Mouse (Mus musculus): ENCODE data around the gene Foxf2. TPM values are rescaled to one million over a fixed set of nuclear protein-coding genes. Genes with fewer than 3 reads are reported as not detected.

The Foxf2 gene
- total RNA-seq (2022), result not detected

DNA sequence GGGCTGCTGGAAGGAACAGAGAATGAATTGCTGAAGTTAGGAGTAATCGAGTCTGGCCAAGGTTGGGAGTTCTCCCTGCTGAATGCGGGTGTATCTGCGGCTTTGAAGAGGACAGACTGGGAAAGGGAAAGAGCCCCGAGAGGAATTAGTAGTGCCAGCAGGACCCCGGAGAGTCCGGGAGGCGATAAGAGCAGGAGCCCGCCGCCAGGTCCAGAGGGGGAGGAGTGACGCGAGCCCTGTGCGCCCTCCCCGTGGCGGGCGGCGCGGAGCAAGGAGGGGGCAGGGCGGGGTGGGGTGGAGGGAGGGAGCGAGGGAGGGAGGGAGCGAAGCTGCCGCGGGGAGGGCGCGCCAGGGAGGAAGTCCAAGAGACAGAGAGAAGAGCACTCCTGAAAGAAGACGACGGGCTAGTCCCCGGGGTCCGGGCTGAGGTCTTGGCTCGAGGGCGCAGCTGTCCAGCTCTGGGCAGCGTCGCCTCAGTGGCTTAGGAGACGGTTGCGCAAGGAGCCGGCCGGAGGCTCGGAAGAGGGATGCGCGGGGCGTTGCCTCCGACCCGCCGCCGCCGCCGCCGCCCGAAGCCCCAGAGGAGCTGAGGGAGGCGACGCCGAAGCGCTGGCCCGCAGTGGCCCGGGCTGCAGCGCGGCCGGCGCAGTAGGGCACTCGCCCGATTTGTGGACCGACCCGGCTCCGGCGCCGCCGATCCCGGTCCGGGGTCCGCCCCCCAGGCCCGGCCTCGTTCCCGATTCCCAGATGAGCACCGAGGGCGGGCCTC, at the start of gene Foxf2:
TSS of gene Foxf2 (plus strand) at position 484 of the 769 bp plus-strand sequence.
- no peak for DNase-seq

DNA sequence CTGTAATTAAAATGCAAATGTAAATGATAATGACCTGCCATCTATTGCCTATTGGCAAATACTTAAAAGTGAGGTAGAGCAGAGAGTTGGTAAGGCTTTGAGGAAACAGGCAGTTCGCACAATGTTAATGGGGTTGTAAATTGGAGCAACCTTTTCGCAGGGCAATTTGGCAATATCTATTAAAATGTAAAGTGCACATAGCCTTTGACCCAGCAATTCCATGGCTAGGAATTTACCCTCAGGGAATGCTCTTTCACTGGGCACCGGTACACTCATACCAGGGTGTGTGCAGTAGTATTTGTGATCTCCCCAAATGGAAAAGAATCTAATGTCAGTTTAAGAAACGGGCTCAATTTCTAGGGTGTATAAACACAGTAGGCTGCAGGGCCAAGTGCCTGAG, 48.9 kb upstream of the Foxf2 start:
- DNase-seq, result no peak

DNA sequence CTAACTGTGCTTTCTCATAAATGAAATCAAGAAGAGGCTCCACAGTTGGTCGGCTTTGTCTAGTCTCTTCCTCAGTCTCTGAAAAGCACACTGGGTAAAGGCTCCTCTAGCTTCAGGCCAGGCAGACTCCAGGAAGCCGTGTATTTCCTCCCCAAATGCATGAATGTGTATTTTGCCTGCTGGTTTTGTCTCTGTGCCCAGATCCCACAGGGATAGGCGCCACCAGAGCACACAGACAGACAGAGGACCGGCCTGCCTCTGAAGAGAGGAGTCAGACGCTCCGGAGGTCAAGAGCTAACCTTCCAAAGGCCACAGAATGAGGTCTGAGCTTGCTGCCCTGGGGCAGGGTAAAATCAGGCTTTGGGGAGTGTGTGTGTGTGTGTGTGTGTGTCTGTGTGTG, 48.0 kb upstream of the Foxf2 start:
- DNase-seq, result no peak

DNA sequence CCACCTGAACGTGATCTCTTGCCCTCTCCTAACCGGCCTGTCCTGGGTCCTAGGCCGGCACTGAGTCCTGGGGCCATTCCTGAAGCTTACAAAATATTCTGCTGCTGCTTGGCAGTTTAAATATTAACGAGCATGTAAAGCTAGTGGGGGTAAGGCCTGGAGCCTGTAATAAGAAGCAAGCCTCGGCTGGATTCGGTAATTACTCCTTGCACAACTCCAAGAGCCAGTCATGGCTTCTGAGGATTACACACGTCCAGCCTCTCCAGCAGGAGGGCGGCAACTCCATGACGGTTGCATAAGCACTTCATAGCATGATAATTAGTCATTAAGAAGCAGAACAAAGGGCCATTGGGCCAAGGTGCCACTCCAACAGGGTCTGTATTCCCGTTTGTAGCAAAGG, 47.2 kb upstream of the Foxf2 start:
- no peak for DNase-seq

DNA sequence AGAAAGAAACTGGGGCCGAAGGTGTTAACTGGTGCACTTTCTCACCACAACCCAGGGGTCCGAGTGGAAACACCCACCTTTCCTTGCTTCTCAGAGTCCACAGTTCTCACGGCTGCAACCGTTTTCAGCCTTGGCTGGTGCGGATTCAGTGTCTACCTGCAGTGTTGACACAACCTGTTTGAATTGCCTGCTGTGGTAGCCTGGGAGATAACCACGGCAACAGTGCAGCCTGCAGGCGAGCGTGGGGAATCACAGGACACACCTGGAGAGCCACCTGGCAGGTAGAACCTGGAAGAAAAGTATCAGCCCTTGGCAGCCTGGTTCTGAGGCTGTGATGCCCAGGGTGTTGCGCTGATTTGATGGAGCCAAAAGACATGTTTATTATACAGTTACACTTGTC, 45.8 kb upstream of the Foxf2 start:
- no peak for DNase-seq

DNA sequence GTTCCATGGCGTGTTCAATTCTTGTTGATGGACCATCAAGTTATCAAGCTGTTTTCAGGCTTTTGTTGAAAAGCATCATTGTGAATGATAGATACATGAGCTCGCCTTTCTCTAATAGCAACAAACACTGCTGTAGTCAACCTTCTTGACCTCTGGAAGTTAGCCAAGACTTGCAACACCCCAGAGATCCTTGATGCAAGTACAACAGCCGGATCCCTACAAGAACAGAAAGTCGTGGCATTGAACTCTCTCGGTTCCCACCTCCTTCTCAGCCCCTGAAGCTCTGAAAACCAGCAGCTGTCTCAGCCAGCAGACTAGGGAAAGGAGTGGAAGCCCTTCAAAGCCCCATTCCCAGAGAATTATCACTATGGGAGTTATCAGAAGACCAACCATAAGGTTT, 38.3 kb upstream of the Foxf2 start:
- DNase-seq, result peak; percentile 24

DNA sequence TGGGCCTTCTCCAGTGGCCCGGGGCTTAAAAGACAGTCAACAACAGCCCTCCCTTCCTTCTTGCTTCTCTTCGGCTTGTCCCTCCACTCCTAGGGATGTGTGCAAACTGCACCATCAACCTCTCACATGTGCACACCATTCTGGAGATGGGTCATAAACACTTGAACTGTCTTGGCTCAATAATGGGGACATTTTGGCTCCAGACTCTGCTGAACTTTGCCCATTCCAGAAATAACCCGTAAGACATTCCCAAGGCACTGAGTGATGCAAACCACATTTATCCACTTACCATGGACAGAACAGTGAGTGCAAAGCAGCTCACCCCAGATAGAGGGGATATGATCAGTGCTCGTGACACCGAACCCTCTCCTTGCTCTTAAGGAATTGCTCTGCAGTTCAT, 26.0 kb upstream of the Foxf2 start:
- no peak for DNase-seq

DNA sequence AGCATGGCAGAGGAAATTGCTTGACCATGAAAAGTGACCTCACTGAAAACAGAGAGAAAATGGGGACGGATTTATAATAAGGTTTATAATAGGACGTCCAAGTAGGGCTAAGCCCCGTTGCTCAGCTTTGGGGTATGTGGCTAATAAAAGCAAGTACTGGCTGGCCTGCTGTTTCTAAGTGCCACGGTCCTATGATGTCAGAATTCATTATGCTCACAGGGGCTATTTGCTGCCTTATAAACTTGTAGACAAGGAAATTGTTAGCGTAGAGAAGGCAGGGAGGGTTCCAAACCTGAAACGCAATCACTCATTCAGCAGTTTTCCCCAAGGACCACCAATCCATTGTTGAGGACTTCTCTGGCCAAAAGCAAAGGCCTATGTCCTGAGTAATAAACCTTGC, 21.7 kb upstream of the Foxf2 start:
- DNase-seq, result no peak

DNA sequence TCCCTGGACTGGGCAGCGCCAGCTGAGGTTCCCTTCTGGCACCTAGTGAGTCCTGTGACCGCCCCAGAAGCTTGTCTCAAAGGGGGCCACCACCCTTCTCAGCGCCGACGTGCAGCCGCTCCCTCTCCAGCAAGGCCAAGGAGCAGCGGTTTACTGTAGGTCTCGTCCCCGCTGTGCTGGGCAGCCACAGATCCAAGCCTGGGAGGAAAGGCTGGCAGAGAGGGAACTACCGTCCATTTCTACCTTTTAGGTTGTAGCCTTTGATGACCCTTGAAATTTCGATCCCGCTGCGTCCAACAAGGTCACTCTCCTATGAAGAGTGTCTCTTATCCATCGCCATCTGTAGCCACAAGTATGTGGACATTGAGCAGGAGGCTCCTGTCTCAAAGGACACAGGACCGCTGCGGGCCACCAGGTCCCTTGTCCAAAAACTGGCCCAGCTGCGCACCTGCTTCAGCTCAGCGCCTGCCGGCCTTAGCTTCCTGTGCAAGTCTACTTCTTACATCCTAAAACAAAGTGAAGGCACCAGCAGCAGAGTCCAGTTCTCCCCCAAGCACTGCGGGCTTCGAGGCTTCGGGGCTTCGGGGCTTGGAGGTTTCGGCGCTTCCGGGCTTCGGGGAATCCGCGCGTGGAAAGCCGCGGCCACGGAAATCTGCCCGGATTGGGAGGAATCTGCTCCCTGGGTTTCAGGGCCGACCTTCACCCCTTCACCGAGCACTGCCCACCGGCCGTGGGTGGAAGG, 10.7 kb upstream of the Foxf2 start:
- DNase-seq, result no peak

DNA sequence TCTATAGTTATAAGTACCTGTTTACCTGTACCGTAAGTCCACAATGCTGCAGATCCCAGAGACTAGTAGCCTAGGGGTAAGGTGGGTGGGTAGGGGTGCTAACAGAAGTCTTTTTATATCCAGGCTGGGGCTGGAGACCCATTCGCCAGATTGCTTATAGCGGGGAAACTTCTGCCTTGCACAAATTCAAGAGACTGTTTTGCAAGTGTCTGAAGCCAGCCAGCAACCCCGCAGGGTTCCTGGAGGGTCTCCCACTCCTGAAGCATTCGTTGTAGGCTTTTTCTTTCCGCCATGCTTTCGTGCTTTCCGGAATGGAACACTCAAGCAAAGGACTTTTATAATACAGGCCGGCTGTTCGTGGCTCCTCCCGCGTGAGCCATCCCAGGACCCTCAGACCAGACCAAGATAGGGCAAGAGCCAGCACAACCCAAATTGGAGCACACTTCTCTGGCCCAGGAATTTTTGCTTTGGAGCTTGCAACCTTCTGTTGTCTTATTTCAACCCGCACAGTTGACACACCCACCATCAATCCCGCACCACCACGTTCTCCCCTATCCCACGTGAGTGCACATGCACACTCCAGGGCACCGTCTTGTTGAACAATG, 10.0 kb upstream of the Foxf2 start:
- no peak for DNase-seq

DNA sequence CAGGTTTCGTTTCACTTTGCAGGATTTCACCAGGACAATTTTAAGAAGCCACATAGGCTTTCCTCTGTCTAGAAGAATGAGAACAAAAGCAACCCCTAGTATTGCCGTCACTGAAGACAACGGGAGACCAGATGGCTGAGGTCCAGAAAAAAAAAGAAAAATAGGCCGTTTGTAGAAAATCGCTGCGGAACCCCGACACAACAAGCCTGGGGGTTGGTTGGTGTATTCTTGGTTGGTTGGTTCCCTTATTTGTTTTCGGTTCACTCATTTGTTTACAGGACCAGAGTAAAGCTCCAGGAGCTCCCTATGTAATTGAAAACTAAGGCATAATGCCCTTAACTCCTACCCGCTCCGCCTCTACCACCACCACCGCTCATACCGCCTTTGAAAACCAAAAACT, 7.6 kb upstream of the Foxf2 start:
- no peak for DNase-seq

DNA sequence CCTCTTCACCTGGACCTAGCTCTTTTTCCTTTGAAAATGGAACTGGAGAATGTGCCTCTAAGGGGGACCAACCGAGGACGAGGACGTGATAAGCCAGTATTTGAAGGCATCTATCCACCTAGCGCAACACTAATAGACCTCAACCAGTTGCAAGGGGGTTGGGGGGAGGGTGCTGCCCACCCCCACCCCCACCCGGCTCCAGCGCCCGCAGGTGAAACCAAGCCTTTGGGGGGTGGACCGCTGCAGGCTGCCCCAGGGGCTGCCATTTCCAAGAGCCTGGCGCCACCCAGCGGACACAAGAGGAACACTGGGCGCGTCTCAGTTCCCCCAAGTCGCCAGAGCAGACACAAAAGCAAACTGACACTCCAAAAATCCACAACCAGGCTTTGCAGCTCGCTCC, 7.2 kb upstream of the Foxf2 start:
- DNase-seq, result peak; percentile 19

DNA sequence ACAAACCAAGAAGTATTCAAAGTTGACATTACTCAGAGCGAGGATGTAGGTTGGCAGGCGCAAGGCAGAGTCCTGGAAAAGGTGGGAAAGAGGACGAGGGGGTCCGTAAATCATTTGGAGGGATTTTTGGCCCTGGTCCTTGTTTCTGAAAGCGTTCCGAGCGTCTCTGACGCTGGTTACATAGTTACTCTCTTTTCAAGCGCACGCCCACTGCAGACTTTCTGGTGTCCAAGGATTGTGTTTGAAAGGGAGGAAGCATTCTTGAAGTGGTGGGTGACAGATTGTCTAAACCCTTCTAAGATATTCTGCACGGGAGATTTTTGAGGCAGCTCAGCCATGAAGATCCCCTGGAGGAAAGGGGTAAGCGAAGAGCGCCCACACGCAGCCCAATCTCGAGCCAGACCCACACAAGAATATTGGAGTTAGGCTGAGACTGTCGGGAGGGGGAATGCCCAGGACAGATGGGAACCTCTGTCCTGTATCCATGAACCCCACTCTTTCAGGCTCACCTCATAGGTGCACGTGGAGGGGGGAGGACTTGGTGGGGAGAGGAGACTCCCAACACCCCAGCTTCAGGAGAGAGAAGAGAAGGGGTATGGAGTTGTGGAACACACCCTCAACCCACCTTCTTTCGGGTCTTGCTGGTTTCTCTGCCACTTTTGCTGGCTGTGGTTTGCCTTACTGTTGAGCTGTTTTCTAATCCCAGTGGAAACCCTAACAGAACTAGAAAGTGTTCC, 6.5 kb upstream of the Foxf2 start:
- no peak for DNase-seq

DNA sequence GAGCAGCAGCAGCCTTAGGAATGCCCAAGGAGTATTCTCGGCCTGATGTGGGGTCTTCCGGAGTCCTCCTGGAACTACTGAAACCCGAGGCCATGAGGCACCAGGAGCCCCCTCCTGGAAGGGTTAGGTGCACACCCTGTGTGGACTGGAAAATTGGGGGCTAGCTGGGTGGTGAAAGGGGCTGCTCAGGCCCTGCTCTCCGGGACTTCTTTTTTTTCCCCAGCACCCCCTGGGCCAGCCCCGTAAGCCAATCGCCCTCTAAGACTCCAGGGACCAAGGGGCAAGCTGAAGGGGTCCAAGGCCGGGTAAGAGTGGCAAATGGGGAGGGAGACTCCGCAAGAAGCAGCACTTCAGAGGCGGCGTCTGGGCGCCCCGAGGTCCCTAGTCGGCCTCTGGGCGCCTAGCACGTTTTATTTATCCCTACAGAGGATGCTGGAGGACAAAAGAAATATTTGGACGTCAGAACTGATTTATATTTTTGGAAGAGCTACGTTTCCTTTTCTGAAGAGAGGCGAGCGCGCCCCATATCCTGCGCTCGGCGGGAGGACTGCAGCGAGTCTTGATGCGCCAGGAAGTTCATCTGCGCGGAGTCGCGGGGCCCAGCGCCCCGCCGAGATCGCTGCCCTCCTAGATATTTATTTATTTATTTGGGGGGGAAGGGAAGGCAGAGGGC, 5.7 kb upstream of the Foxf2 start:
- no peak for DNase-seq

DNA sequence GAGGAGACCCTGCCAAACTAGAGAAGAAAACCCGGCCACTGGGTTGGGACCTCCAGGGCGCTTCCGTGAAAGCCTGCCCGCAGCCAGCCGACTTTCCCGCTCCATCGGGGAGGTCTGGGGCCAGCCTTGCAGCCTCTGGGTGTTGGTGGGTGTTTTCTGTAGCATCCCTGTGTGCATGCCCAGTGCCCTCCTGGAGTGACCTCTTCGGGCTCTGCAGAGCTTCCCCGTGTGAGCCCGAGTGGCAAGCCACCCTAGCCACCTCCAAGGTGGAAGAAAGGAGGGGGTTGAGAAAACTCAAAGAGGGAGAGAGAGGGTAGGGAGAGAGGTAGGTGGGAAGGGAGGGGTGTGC, 5.1 kb upstream of the Foxf2 start:
- no peak for DNase-seq

DNA sequence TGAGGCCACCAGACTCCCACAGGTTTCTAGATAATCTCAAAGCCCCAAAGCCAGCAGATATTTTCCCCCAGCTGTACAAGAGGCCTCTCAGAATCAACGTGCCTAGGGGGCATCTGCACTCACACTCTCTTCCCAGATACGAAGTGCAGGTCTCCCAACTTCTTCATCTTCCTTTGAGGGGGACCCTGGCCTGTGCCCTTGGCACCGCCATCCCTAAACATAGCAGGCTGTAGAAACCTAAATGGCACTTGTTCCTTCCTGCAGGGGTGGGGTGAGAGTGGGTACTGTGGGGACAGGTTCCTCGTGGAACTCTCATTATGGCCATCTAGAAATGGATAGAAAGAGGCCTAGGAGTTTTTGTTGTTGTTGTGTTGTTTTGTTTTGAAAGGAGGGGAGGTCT, 4.7 kb upstream of the Foxf2 start:
- DNase-seq, result no peak

DNA sequence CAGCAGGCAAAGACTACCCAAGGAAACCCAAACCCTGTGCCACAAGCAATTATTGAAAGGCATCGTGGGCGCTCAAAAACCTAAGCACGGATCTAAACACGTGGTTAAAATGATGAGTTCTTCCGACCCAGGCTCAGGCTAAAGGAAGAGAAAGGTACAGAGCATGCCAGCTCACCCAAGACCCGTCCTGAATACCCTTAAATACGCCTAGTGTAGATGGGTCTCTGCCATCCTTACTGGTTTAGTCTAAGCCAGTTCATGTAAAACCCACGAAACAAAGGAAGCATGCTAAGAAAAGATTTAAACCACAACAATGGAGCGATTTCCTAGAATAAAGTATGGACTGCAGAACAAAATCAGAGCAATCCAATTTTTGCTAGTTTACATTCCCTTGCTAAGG, 3.9 kb upstream of the Foxf2 start:
- DNase-seq, result no peak

DNA sequence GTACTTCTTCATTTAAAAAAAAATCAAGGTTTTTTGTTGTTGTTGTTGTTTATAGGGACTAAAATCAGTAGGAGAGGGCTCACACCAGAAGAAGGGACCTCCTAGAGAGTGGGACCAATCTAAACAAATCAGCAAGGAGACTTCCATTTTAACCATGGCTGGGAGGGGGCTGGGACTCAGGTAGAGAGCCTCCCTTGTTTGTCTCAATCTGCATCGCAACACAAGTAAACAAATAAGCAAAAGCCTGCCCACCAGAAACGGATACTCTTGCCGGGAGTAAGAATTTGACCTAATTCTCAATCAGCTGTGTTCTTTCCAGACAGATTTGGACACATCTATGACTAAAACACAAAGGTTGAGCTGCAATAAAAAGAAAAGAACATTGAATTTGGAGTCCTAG, 3.2 kb upstream of the Foxf2 start:
- DNase-seq, result no peak

DNA sequence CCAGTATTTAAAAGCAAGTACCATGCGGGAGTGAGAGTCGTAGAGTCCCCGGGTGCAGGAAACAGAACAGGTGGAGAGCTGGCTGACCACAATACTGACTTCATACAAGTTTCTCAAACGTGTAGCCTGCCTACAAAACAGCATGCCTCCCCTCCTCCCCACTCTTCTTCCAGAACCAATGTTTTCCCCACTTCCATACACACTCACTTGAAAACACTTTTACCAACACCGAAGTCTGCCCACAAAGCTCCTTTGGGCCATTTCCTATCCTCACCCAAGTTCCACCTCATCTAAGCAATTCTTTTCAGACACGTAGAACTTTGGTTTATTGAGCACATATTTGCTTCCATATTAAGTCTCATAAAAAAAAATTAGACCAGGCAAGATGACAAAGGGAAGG, 2.3 kb upstream of the Foxf2 start:
- DNase-seq, result no peak

DNA sequence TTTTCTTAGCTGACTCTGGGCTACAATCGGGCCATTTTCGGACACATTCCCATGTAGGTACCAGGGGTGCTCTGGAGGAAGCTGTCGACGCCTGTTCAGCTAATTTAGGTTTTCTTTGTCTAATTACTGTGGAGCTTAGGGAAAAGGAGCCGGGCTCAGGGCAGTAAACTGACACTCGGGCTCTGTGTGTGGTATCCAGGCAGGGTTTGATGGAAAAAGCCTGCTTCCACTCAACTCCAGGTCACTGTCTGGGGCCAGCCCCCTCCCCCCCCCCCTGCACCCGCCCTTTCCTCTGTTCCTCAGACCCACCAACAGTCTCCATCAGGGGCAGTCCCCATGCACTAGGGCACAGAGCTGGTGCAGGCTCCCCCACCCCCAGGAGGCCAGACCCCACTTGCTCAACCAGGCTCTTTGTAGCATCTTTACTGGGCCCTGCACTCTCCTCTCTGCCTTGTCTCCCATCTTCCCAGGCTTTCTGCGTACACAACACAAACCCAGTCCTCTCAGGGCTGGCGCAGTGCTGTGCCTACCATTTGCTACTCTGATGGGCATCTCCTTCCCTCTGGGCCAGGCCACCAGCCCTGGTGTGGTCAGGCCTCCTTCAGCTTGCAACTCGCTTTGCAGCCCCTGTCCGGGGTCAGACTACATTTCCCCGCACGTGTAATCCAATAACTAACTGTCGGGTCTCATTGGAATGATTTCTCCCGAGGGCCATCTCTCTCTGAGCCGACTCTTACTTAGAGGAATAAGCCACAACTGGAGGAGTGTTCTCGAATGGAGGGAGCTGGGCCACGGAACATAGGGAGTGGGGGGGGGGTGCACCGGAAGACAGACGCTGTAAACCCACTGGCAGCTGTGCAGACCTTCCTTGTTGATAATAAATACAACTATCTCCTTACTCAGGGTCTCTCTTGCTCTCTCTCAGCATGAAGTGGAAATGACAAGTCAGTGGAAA, 1.4 kb upstream of the Foxf2 start:
- no peak for DNase-seq

DNA sequence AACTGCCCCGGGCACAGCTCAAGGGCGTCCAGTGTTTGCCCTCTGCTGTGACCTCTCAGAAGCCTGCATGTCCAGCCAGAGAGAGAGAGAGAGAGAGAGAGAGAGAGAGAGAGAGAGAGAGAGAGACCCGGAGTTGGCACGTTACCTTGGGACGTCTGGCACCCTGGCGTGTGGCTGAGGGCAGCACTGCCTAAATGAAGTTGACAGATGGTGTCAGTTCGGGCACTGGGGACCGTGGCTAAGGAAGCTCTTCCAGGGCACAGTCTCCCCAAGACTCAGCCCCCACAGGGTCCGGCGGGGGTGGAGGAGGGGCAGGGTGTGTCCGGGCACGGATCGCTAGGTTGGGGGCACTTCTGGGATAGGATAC, 667 bp upstream of the Foxf2 start:
- DNase-seq, result no peak
